Mouse (Mus musculus) thymus, adult 18-20 months (tissue): ENCODE data around the gene Vgll4.

Experiments used
- DNase-seq, 2 experiments: peaks; one replicate each; pipeline ENCODE4 v3.0.0; 2022; ENCODE audit warnings: mixed read lengths in 2 of 2

Vgll4 gene

DNA sequence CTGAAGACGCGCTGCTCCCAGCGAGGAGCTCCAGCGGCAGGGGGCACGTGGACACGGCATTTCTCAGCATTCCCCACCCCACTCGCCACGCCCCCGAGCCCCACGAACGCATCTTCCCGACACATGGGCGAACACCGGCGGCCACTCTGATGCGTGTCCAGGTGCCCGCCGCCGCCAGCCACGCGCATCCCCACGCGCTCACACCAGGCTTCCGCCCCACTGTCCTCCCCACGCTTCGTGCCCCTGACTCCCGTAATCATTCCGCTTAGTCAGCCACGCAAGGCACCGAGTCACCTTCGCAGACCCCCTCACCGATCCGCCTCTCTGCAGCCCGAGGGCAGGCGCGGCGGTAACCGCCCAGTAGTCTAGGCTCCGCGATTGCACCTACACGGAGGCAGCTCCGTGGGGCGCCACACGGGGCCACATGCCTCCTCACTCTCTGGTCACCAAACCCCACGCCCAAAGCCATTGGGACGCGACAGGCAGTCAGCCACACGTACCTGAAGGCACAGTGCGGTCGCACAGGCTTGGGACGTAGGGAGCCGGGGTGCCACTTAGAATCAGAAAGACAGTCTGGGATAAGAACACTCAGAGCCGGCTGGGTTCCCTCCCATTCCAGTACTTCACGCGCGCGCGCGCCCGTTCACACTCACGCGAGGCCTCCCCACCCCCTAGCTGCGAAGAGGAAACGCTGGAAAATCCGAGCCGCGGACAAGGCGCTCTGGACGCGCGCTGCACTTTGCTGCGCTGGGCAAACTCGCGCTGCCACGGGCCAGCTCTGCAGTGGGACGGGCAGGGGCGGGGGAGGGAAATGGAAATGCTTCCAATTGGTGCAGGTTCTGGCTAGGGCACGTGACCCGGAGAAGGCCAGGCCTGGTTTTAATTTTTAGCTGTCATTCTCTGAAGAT lies at the start of gene Vgll4:
Gene Vgll4 (minus strand): TSS at position 782 of the 908 bp plus-strand sequence.
- DNase-seq, result peak; percentile 6 to 8

DNA sequence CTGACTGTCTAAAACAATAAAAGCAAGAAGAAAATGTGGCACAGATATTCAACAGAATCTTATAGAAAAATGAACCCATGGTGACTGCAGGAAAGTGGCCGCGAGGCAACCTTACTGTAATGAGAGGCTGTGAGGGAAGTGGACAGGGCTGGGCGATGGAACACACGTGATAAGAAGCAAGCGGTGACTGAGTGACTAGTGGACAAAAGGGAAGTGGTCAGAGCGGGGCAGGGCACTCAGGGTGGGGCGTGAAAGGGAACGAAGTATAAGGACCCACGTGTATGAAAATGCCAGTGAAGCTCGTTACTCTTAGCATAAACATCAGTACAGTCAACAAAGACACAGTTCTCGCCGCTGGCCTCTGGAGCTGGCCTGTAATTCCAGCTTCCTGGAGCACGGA lies 45.7 kb upstream of the Vgll4 start:
- DNase-seq, result no peak

DNA sequence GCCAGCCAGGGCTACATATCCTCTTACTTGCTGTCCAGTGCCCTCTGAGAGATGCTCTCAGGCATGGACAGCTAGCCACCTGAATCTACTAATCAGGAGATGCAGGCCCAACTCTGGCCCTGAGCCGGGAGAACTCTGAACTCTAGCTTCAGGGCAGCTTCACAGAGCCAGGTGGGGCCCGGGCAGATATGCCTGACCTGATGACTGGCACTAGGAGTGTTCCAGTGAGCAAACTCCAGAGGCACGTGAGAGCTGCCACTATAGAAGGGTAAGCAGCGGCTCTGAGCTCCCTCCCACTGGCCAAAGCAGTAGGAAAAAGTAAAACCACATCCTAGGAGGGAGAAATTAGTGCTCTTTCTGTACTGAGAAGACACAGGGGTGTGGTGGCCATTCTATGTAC lies 43.8 kb upstream of the Vgll4 start:
- DNase-seq, result no peak

DNA sequence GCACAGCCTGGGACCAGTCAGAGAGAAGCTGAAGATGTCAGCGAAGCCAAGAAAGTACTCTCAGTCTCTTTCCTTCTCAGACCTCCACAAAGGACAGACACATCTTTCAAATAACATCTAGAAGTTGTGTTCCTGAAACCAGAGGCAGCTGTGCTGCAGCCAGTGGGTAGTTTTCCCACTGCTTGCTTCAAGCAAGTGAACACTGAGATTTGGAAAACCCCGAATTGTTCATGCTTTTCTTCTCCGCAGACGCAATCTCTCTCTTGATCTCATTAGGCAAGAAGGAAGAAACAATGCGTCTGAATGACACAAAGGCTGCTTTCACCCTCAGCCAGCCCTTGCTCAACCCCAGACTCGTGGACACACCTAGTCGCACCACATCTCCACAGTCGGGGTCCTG lies 42.0 kb upstream of the Vgll4 start:
- DNase-seq, result no peak

DNA sequence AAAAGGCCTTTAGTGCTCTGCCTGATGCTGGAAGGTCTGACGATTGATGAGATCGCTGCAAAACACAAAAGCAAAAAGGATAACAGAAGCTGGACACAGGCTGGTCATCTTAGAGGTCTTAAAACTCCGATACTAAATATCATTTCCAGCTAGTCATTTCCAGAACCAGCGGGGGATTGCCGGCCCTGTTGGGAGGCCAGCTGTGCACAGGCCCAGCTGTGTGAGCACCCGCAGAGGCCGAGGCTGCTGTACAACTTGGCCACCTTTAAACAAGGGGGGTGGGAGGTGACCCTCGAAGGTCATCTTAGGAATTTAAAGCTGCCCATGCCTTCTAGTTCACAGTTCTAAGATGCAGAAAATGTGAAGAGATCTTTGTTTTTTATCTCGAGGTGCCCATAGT lies 41.0 kb upstream of the Vgll4 start:
- no peak for DNase-seq

DNA sequence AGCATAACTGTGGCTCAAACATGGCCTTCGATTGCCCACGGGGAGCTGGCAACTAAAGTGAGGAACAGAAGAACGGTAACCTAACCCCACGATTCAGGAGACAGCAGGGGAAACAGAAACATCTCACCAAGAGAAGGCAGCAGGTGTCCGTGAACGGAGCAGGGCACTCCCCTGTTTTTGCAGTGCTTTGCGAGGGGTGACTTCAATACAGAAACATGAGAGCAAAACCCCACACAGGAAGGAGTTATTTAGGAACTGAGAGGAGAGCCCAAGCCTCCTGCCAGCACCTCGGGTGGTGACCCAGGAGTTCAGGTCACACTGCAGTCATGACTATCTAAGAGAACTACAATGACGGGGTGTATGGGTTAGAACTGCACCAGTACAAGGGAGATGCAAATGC lies 40.5 kb upstream of the Vgll4 start:
- no peak for DNase-seq

DNA sequence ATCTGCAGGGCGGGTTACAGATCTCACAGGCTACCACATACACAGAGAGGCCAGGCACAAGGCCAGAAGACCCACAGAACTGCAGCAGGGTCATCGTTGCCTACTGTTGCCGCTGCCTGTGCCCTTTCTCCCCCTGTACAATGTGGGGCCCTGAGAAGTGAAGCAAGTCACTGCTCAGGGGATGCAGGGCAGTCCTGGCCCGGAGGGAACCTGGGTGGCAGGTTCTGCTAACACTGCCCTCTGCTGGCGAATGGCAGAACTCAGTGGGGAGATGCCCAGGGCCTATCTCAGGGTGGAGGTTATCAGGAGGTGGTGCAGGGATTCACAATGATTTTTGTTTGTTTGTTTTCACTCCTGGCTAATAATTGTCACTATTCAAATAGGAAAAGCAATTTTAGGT lies 37.9 kb upstream of the Vgll4 start:
- DNase-seq, result peak; percentile 25 to 33

DNA sequence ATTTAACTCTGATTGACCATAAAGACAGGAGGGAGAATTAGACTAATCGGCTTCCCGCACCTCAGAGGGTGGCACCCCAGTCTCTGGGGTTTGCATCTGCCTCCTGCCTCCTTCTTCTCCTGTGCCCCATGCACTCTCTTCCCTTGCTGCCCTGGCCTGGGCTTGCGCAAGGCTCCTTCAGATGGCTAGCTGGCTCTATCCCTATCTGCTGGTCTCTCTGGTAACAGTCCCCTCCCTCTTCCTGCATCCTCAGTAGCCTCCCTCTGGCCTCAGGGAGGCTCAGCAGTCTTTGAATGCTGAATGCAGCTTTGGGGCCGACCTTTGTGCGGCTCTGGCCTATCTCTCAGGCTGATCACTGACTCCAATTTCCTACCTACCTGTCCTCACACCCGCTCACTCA lies 37.2 kb upstream of the Vgll4 start:
- no peak for DNase-seq

DNA sequence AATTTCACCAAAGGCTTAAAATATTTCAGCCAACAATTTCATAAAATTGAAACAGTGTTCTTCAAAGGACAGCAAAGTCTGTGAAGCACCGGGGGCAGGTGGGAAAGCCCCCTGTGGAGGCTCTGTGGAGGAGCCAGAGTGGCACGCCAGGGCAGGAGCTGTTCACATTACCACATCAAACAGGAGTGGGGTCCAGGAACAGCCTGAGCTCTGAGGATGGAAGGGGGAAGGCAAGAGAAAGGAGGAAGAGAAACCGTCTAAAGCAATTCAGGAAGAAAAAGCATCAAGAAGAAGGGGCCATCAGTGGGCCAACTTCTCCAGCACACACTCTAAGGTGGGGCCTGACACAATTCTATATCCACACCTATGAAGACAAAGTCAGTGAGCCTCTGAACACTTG lies 36.3 kb upstream of the Vgll4 start:
- DNase-seq, result no peak

DNA sequence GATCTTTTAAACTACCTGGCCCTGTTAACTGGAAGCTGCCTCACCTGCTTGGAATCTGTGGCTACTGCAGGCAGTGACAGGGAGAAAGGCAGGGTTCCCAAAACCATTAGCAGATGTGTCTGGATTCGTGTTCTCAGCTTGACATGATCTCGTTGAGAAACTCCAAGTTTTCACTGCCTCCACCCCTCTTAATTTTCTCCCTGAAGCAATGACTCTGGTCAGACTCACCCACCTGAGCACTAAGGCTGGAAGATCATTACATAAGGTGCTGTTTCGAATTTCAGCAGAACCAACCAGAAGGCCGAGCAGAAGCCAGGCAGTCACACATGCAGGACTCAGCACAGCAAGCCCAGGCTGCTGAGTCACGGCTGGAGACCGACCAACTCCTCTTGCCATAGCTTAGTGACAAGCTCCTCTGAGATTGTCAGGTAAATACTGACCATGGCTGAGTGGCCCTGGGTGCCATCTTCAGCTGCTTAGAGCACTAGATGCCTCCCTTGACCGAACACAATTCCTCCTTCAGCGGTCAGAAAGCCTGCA lies 35.6 kb upstream of the Vgll4 start:
- no peak for DNase-seq

DNA sequence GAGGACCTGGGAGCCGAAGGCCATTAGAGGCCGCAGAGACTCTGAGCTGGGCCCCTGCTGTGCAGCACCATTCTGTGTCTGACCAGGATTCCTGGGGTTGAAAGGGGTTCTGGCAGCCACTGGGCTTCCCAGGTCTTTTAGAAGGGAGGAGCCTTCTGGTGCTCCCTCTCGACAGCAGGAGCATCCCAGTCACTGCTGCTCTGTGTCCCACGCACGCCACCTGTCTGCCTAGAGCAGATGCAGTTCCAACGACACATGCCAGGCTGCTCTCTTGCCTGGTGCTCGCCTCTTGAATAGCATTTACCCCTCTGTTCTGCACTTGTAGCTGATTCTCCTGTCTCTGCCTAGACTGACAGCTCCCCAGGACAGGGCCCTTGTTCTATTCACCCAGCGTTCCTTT lies 34.8 kb upstream of the Vgll4 start:
- no peak for DNase-seq

DNA sequence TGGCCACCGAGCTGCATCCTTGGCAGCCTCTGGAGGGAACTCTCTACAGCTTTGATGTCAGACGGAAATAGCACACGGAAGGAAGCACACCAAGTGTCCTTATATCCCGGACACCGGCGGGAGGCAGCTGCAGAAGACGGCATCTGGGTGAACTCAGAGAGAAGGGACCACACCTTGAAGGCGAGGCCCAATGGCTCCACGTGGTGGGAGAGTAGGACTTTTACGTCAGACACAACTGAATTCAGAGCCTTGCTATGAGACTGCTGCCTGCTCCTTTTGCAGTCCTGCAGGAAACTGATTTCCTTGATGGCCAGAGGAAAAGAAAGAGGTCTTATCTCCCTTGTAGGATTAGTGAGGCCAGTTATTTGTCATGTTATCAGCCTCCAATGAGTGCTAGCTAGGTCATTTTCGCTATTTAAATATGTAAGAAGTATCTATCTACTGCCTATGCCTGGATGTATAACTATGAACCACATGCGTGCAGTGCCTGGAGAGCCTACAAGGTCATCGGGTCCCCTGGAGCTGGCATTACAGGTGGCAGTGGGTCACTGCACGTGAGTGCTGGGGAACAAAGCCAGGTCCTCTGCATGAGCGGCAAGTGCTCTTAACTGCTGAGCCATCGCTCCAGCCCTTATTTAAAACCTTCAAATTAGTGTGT lies 28.7 kb upstream of the Vgll4 start:
- DNase-seq, result no peak

DNA sequence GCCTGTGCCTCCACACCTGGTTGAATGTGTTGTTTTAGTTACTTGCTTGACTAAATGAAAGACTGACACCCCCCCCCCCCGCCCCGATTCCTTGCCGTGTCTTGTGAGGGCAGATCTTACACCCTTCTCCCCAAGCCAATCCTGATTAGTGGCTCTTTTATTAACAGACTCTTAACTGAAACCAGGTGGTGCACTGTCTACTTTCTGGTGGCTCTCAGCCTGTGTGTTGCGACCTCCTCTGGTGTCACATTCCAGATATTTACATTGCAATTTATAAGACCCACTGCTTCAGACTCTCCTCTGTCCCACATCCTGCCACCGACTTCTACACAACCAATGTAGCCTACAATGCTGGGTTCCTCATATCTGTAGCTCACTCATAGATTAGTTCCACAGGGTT lies 27.7 kb upstream of the Vgll4 start:
- DNase-seq, result no peak

DNA sequence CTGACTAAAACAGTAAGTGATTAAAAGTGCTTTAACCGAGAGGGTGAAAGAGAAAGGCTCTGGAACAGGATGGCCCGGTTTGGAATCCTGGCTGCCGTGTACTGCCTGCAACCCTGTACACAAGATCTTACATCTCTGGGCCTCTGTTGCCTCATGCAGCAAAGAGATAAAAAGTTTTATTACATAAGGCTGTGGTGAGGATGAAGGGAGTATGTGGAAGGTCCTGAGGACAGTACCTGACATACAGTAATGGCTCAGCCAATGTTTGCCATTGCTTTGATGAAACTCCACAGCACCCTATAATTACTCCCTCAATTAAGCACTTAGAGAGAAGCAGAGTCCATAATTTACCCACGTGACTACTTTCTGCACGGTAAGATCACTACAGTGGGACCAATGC lies 27.1 kb upstream of the Vgll4 start:
- DNase-seq, result no peak

DNA sequence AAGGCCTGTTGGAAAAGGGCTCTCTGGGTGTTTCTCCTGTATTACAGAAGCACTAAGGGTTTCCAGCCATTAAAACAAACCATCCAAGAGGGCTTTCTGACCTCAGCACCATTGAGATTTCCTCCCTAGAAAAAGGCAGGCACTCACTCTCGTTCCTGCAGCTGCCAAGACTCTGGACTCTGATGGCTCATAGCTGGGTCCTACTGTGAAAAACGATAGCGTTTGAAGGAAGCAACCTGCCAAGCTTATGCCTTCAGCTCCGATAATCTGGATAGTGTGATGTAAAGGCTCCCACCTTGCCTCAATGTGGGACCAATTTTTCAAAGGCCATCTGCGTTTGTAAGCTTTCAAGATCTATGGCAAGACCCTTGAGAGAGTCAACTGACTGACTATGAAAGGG lies 24.3 kb upstream of the Vgll4 start:
- DNase-seq, result no peak

DNA sequence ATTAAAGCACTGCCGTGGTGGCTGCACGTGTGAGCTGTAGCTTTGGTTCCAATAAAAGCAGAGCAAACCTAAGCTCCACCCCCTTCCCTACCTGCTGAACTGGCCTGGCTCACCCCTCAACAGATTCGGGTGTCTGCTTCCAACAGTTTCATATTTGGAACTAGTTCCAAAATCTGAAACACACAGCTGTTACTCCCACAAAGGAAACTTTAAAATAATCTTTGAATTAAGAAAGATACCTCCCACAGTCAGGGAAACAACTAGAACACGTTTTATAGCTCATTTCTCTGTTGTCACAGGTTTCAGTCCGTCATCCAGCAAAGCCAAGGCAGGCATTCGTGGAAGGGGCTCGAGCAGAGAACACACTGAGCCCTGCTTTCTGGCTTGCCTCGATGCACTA lies 23.9 kb upstream of the Vgll4 start:
- no peak for DNase-seq

DNA sequence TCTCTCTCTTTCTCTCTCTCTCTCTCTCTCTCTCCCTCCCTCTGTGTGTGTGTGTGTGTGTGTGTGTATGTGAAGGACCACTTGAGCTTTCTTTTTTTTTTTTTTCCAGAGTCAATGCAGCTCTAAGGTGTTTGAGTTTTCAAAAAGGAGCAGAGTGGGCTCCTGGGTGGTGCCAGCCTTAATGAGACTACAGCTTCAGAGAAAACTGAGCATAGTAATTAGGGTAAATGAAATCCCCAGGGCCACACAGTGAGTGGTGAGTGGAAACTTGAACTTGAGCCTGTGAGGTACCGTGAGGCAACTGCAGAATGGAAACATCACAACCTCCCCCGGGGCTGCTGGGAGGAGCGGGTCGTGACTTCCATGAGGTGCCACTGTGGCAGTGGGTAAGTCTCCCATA lies 22.1 kb upstream of the Vgll4 start:
- DNase-seq, result no peak

DNA sequence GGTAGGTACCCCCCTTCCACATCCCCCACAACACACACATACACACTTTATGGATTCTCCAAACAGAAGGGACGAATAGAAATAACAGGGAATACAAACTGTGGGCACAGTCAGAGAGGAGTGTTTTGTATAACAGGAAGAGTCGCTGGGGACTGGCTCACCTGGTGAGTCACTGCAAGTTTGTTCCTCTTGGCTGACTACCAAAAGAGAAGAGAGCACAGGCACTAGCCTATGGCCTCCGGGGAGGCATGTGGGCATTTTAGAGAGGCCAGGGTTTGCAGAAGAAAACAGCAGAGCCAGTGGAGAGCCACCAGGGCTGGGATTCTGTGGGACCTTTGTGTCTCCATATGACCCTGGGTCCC lies 18.8 kb upstream of the Vgll4 start:
- no peak for DNase-seq

DNA sequence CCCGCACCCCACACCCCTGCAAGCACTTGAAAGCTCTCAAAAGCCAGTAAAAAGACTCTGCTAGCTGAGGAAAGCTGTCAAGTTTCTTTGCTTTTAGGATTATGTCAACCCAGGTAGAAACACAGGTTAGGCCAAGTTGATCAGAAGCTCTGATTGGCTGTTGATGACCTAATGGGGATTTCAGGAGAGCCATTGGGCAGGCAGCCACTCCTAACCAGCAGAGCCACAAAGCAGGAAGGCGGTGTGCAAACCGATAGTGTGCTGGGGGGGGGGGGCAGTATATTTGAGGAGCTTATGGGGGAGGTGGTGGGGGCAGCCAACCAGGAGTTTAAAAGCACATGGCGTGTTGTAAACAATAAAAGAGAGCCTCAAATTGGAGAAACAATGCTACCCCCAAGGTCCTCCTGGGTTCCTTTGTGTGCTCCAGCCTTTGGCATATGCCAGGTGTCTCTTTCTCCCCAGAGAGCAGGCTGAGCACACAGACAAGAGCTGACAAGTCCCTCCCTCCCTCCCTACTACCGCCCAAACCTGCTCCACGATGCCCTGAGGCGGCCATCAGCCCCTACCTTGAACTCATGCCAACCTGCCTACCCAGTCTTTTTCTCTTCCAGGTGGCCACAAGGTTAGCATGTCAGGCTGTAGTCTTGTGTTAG lies 18.3 kb upstream of the Vgll4 start:
- DNase-seq, result no peak

DNA sequence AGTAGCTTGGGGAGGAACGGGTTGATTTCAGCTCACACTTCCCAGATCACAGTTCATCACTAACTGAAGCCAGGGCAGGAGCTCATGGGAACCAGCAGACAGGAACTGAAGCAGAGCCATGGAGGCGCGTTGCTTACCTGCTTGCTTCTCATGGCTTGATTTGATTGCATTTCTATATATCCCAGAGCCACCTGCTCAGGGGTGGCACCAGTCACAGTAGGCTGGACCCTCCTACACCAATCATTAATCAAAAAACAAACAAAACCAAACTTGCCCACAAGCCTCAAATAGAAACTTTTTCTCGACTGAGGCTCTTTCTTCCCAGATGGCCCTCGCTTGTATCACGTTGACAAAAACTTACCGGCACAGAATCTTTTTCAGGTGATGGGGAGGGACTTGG lies 12.9 kb upstream of the Vgll4 start:
- no peak for DNase-seq

DNA sequence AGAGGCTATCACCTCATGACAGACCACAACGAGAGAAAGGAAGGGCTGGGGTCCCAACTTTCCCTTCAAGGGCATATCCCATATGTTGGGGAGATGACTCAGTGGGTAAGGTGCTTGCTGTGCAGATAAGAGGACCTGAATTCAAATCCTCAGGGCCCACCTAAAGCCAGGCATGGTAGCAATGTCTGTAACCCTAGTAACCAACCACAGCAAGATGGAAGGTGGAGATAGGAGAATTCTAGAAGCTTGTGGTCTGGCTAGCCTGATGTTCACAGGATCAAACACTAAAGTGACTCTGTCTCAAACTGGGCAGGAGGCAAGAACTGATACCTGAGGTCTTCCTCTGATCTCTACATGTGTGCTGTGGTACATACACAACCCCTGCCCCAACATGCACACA lies 9.9 kb upstream of the Vgll4 start:
- no peak for DNase-seq

DNA sequence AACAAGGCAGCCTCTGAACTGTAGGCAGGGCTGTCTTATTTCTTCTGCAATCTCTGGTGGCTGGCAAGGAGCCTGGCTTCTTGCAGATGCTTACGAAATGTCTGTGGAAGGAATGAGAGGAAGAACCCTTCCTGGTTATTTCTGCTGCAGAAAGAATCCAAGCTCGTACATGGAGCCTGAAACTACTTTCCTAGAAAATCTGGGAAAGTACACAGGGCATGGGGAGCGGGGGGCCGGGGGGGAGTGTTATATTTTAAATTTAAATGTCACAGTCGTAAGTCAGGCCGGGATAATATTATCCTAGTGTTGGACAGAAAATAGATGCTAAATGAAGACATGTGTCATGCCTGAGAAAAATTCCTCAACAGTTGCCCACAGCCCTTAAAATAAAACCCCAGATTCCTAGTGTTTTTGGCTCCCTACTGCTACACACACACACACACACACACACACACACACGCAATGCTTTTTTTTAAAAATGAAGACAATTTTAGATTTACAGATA lies 7.2 kb upstream of the Vgll4 start:
- DNase-seq, result no peak

DNA sequence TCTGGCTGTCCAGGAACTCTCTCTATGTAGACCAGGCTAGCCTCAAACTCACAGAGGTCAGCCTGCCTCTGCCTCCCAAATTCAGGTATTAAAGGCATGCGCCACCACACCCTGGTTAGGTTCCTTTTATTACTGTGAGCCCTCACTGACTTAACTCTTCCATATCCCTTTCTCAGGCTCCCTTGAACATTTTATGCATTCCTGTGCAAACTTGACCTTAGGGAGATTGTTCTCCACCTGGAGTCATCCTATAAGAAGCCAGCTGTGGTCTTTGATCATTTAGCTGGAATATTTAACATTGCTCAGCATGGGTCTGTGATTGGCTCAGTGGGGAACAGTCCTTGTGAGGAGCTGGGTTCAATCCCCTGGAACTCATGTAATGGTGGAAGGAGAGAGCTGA lies 4.5 kb upstream of the Vgll4 start:
- no peak for DNase-seq

DNA sequence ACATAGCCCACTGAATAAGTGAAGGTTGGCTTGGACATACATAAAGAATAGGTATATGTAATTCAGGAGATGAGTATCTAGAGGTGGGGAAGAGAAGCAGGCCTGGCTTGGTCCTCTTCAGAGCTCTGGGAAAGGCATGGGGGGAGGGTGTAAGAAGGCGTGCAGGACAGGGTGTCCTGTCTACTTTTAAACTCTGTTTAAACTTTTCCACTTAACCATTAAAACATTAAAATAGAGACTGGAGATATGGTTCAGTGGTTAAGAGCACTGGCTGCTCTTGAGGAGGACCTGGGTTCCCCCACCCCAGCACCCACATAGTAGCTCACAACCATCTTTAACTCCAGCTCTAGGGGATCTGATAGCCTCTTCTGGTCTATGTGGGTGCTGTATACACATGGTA lies 3.2 kb upstream of the Vgll4 start:
- no peak for DNase-seq
